Mouse (Mus musculus) heart, embryonic 13.5 days (tissue): ENCODE measurements around the gene Hsd3b7. TPM values are rescaled to one million over a fixed set of nuclear protein-coding genes. Genes with fewer than 3 reads are reported as not detected.

ENCODE experiments used
- ATAC-seq: fragments of 200-750 bp; cut with Nextera tagmentation; 2 replicates; pipeline ENCODE4 v1.8.0; 2017; ENCODE audit warnings: moderate TSS enrichment; ENCODE audit not compliant: insufficient number of reproducible peaks, low FRiP score, low TSS enrichment; ENCODE audit errors: extremely low read depth
- H3K27ac ChIP-seq: fragments of 300-500 bp; sonication (generic); replicated peaks from 2 replicates; pipeline ENCODE4 v1.5.1; 2015; ENCODE audit warnings: moderate library complexity, mild to moderate bottlenecking, inconsistent platforms
- H3K27me3 ChIP-seq: fragments of 300-500 bp; sonication (generic); replicated peaks from 2 replicates; pipeline ENCODE4 v1.6.1; 2015; ENCODE audit warnings: mild to moderate bottlenecking, inconsistent platforms
- H3K36me3 ChIP-seq: fragments of 300-500 bp; sonication (generic); 2 replicates; pipeline ENCODE4 v1.6.1; 2015; ENCODE audit warnings: mild to moderate bottlenecking, inconsistent platforms
- H3K4me1 ChIP-seq: fragments of 300-500 bp; sonication (generic); 2 replicates; pipeline ENCODE4 v1.6.1; 2015; ENCODE audit warnings: inconsistent platforms
- H3K4me2 ChIP-seq: fragments of 300-500 bp; sonication (generic); 2 replicates; pipeline ENCODE4 v1.6.1; 2015; ENCODE audit warnings: inconsistent platforms, mild to moderate bottlenecking, moderate library complexity
- H3K4me3 ChIP-seq: fragments of 300-500 bp; sonication (generic); 2 replicates; pipeline ENCODE4 v1.5.1; 2015; ENCODE audit warnings: moderate library complexity, mild to moderate bottlenecking, inconsistent platforms
- H3K9ac ChIP-seq: fragments of 300-500 bp; sonication (generic); 2 replicates; pipeline ENCODE4 v1.6.1; 2015; ENCODE audit warnings: inconsistent platforms, mild to moderate bottlenecking, moderate library complexity
- H3K9me3 ChIP-seq: fragments of 300-500 bp; sonication (generic); 2 replicates; pipeline ENCODE4 v1.6.1; 2016; ENCODE audit warnings: inconsistent platforms
- WGBS: fragments of 180-500 bp; shearing (Covaris S2); methylation state at CpG from one replicate; pipeline ENCODE4 v1.1.7; 2015; ENCODE audit warnings: mixed read lengths; 5-methylcytosine and 5-hydroxymethylcytosine counted together
- polyA plus RNA-seq: library from polyadenylated mRNA; unstranded; fragments of >200 nt; fragmentation: Nextera tagmentation; extraction: Ambion mirVana; gene quantifications from 2 replicates; pipeline ENCODE4 v1.2.1, GENCODE M21; 2015

The Hsd3b7 gene
- polyA plus RNA-seq, 1 experiment from 2014 or later = 19.5 TPM

- ATAC-seq = peak; percentile 45; the same call in 1 of the 2 replicates
- WGBS = under 1% methylated on average over 40 of the region's 40 CpGs
- Histone ChIP-seq H3K36me3 (peaks cover 38% of the 10 kb centered on the region), H3K27ac (peak overlapping the region; percentile 97), H3K27me3 (no peaks in the 10 kb centered on the region), H3K4me2 (peak overlapping the region; percentile 91), H3K9ac (peak overlapping the region; percentile 97), H3K4me1 (peaks cover 15% of the 10 kb centered on the region), H3K4me3 (peak overlapping the region; percentile 75), H3K9me3 (no peaks in the 10 kb centered on the region)
Measured at GRCm38 (mm10) chr7:127842001-127842718, 41.8 kb downstream of the Hsd3b7 start.

DNA sequence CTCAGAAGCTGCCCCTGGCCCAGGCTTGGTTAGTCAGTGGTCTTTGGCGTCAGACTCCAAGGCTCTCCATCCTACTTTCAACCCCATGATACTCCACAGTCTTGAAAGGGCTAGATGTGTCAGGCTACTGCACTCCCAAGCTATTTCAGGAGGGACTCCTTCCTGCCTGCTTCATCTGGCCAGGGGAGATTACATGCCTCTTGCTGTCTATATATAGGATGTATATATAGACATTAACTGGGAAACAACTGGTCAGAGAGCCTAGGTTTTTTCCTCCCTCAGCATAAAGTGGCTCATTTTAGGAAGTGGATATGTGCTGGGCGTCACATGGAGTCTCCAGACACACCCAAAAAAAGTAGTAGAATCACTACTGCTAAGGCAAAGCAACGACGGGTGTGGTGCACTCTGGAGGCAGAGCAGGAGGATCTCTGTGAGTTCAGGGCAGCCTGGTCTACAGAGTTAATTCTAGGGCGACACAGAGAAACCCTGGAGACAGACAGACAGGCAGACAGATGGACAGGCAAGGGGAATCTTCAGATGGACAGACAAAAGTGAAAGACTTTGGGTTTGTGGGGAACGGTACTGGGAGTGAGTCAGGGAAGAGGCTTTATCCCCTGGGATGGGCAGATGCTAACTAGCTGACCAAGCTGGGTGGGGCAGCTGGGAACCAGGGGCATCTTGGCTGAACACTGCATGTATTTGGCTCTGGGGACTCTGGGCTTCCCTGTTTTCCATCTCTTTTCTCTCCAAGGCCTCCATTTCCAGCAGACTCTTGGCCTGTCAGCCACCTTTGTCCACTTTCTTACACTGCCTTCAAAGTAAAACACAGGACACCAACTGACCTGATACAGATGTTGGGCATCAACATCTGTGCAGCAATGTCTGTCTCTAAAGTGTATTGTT lies 49.8 kb downstream of the Hsd3b7 start:
- Histone ChIP-seq H3K27me3 (no peaks in the 10 kb centered on the region), H3K9me3 (no peaks in the 10 kb centered on the region), H3K36me3 (peaks cover 38% of the 10 kb centered on the region), H3K4me1 (peaks cover 7% of the 10 kb centered on the region), H3K4me2 (no peak overlapping the region), H3K27ac (no peak overlapping the region), H3K4me3 (no peak overlapping the region), H3K9ac (no peak overlapping the region)
- ATAC-seq = no peak
- 64% methylated on average over 6 of the region's 6 CpGs for WGBS

DNA sequence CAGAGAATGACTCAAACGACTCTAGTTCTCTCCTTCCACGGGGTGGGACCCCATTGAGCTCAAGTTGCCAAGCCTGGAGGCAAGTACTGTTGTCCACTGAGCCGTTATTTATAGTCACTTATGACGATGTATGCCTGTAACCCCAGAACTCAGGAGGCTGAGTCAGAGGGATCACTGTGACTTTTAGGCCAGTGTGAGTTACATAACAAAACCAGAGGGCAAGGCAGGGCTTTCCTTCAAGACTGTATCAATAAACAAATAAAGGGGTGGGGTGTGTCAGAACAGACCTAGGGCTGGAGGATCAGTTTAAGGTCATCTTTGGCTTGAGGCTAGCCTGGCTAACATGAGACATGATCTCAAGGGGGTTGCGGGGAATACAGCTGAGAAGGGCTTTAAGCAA lies 50.5 kb downstream of the Hsd3b7 start:
- Histone ChIP-seq H3K4me3 (no peak overlapping the region), H3K27me3 (no peaks in the 10 kb centered on the region), H3K9me3 (no peaks in the 10 kb centered on the region), H3K27ac (no peak overlapping the region), H3K36me3 (peaks cover 31% of the 10 kb centered on the region), H3K9ac (no peak overlapping the region), H3K4me2 (no peak overlapping the region), H3K4me1 (peaks cover 7% of the 10 kb centered on the region)
- ATAC-seq = no peak
- 63% methylated on average over 5 of the region's 5 CpGs for WGBS

Other genes with a start within 250 kb of the Hsd3b7 start
- gene Tmem265, start 239.2 kb upstream of the Hsd3b7 start, polyA plus RNA-seq = 0.47 and 3.5 TPM in 2 replicates
- gene Phkg2, start 227.3 kb upstream of the Hsd3b7 start, polyA plus RNA-seq = 30.2 and 34.3 TPM in 2 replicates
- gene Ccdc189, start 212.0 kb upstream of the Hsd3b7 start, polyA plus RNA-seq = 7.8 and 8.4 TPM in 2 replicates
- 25.7 and 26.9 TPM in 2 replicates for gene Rnf40, start 211.8 kb upstream of the Hsd3b7 start, polyA plus RNA-seq
- 8.4 and 9.5 TPM in 2 replicates for gene Zfp629, start 184.8 kb upstream of the Hsd3b7 start, polyA plus RNA-seq
- gene Bcl7c, start 91.7 kb upstream of the Hsd3b7 start, polyA plus RNA-seq = 30.7 and 35.8 TPM in 2 replicates
- gene Ctf1, start 87.9 kb upstream of the Hsd3b7 start, polyA plus RNA-seq = 4.6 TPM in 2 replicates
- gene Ctf2, start 68.4 kb upstream of the Hsd3b7 start, polyA plus RNA-seq = 0.08 TPM in 1 of 2 replicates, not detected in the other
- gene Fbxl19, start 56.1 kb upstream of the Hsd3b7 start, polyA plus RNA-seq = 1.8 and 3.0 TPM in 2 replicates
- 15.8 and 15.9 TPM in 2 replicates for gene Orai3, start 30.8 kb upstream of the Hsd3b7 start, polyA plus RNA-seq
- gene Setd1a, start 23.9 kb upstream of the Hsd3b7 start, polyA plus RNA-seq = 12.6 and 17.0 TPM in 2 replicates
- gene Gm49388, start 15.0 kb upstream of the Hsd3b7 start, polyA plus RNA-seq = not detected in 2 replicates
- 39.2 and 48.9 TPM in 2 replicates for gene Stx4a, start 23.7 kb downstream of the Hsd3b7 start, polyA plus RNA-seq
- 1.1 and 1.7 TPM in 2 replicates for gene Stx1b, start 23.9 kb downstream of the Hsd3b7 start, polyA plus RNA-seq
- 5.6 and 6.6 TPM in 2 replicates for gene Zfp646, start 75.6 kb downstream of the Hsd3b7 start, polyA plus RNA-seq
- 9.7 and 10.4 TPM in 2 replicates for gene Zfp668, start 76.2 kb downstream of the Hsd3b7 start, polyA plus RNA-seq
- 1.4 and 1.5 TPM in 2 replicates for gene Prss53, start 90.4 kb downstream of the Hsd3b7 start, polyA plus RNA-seq
- not detected in 2 replicates for gene Gm21974, start 94.8 kb downstream of the Hsd3b7 start, polyA plus RNA-seq
- gene Vkorc1, start 95.0 kb downstream of the Hsd3b7 start, polyA plus RNA-seq = 109 and 120 TPM in 2 replicates
- gene Bckdk, start 103.5 kb downstream of the Hsd3b7 start, polyA plus RNA-seq = 145 and 150 TPM in 2 replicates
- 25.1 and 27.0 TPM in 2 replicates for gene Kat8, start 111.9 kb downstream of the Hsd3b7 start, polyA plus RNA-seq
- 1.6 and 1.8 TPM in 2 replicates for gene Prss8, start 129.5 kb downstream of the Hsd3b7 start, polyA plus RNA-seq
- 8.4 and 8.6 TPM in 2 replicates for gene Prss36, start 146.1 kb downstream of the Hsd3b7 start, polyA plus RNA-seq
- gene Fus, start 166.9 kb downstream of the Hsd3b7 start, polyA plus RNA-seq = 310 and 313 TPM in 2 replicates
- gene Pycard, start 193.3 kb downstream of the Hsd3b7 start, polyA plus RNA-seq = 39.1 and 42.6 TPM in 2 replicates
- 0.76 and 1.0 TPM in 2 replicates for gene Trim72, start 203.3 kb downstream of the Hsd3b7 start, polyA plus RNA-seq